Mouse (Mus musculus) ovary, postnatal 36 days (tissue): ENCODE measurements around the gene Ankdd1b.

ENCODE experiments used
- DNase-seq: peaks from one replicate; pipeline ENCODE4 v3.0.0; 2022; ENCODE audit warnings: low spot score, mixed read lengths

Ankdd1b gene

DNA sequence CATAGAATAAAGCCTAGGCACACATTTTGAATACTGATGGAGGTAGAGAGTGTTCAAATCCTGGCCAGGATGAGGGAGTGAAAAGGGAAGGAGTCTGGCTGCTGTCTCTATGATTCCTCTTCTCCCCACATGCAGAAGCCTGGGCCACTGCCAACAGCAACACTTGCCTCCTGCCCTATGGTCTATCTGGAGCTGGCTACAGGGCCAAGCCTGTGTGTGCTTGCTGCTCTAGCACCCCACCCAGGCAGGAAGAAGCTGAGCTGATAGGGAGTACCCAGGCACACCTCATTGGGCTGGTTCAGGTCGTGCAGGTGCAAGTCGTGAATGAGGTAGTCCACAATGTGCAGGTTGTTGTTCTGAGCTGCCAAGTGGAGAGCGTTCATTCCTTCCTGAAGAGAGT lies 16.7 kb downstream of the Ankdd1b start:
- DNase-seq = peak; percentile 36

DNA sequence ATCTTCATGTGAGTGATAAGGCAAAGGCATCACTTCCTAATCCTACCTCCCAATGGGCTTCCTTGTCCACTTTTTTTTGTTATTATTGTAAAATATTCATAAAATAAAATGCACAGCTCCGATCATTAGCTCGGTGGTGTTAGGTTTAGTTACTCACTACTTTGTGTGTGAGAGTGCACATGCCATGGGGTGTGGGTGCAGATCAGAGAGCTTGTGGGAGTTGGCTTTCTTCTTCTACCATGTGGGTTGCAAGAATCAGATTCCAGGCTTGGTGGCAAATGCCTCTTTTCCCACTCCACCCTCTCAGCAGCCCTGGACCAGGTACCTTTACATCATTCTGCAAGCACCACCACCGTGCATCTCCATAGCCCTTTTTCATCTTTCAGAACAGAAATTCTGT lies 18.4 kb downstream of the Ankdd1b start:
- DNase-seq = no peak

DNA sequence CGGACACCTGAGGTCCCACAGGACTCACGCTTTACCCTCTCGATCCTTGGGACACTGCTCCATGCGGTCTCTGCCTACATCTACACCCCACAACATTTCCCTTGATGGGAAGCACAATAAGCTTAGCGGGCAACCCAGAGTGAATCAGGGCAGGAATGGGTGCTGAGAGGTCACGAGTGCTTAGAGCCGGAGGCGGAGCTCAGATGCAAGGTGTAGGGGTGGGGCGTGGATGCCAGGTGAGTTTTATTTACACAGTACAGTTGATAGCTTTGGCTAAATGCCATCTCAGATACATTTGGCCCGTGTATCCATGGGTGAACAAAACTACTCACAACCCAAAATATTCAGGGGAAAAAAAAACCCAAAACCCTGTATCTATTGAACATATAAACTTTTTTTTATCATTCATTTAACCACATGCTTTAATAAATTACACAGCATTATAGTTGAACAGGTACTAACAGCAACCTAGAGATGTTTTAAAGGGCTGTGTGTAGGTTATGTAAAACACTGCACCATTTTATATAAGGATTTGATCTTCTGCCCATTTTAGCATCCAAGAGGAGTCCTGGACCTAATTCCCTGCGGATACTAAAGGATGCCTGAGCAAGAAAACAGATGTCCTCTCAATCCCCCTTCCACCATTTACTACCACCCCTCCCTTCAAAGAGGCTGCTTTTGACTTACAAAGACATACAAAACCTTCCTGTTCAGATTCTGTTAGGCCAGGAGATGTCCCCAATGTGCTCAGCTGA lies 19.4 kb downstream of the Ankdd1b start:
- no peak for DNase-seq

- DNase-seq = no peak
Measured at GRCm38 (mm10) chr13:96450869-96451268, 20.1 kb downstream of the Ankdd1b start.

DNA sequence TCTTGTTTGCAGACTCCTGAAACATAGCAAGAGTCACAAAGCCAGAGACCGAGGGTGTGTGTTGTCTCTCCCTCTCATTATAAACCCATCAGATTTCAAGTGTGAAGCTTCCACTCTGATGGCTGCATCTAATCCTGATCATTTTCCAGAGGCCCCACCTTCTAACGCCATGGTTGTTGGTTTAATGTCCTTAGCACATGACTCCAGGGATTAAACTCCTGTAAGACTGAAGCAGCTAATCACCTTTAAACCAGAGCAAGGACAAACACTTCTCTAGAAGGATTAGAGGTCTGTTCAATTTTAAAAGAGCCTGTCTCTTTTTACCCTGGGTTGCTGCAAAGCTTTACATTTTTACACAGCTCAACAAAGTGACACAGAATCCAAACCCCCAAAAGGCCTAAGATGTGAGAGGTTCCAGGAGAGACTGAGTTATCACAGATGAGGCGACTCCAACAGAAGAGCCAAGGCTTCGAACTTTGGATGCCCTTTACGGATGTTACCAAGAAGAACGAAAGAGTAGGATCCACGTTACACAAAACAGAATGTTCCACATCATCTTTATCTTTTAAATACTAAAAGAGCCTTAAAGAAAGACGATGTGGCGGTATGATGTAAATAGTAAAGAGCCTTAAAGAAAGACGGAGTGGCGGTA lies 20.7 kb downstream of the Ankdd1b start:
- no peak for DNase-seq

GRCm38 (mm10) chr13:96440436-96440835 lies 30.6 kb downstream of the Ankdd1b start:
- DNase-seq = no peak

DNA sequence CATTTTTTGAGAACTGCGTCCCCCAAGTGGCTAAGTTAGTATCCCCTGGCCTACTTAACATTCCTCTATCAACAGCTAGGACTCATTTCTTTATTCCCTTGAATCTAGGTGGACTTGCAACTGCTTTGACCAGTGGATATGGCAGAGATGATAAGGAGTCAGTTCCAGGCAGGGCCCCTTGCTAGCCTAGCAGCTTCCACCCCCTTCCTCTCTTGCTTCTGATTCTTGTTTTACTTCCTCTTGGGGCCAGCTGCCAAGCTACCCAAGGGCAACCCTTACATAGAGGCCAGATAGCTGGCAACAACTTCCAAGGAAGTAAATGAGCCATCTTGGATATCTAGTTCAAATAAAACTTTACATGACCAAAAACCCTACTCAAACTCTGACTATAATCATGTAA lies 34.1 kb downstream of the Ankdd1b start:
- DNase-seq = no peak

GRCm38 (mm10) chr13:96435793-96436192 lies 35.2 kb downstream of the Ankdd1b start:
- DNase-seq = peak; percentile 17

- DNase-seq = peak; percentile 24
Measured at GRCm38 (mm10) chr13:96434899-96435331, 36.1 kb downstream of the Ankdd1b start.

GRCm38 (mm10) chr13:96433648-96434190 lies 37.3 kb downstream of the Ankdd1b start:
- no peak for DNase-seq

GRCm38 (mm10) chr13:96433041-96433440 lies 38.0 kb downstream of the Ankdd1b start:
- no peak for DNase-seq

DNA sequence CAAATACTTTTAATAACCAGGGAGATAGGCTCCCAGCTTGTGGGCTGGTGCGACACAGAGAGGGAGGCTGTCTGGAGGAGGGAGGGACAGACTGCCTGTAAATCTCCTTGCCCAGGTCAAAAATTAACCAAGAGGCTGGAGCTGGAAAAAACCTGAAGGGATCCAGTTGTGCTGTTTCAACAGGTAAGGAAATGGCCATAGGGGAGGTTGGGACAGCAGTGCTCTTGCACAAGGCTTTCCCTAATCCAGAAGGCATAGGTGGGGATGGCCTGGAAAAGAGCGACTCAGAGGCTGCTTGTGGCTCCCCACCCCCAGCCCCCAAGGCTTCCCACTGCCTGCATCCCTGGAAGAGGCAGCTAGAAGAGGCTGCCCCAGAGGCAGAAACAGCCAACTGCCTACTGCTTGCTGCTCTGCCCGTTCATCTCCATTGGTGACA lies 38.6 kb downstream of the Ankdd1b start:
- no peak for DNase-seq

GRCm38 (mm10) chr13:96431595-96432156 lies 39.3 kb downstream of the Ankdd1b start:
- DNase-seq = peak; percentile 84

DNA sequence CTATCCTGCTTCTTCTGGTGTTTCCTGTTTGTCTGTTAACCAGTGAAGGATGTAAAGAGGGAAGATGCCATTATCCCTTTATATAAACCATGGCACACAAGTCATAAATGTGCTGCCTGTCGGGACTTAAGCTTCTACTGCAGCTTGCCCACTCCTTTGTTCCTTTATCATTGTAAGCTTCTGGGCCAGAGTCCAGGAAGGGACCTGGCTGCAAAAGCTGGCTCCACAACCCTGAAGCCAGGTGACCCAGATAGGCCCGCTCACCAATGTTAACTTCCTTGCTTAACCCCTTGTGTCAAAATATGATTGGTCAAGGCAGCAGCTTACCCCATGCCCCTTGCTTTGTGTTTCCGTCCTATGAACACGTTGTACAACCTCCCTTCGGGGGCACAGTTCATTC lies 42.5 kb downstream of the Ankdd1b start:
- DNase-seq = no peak

DNA sequence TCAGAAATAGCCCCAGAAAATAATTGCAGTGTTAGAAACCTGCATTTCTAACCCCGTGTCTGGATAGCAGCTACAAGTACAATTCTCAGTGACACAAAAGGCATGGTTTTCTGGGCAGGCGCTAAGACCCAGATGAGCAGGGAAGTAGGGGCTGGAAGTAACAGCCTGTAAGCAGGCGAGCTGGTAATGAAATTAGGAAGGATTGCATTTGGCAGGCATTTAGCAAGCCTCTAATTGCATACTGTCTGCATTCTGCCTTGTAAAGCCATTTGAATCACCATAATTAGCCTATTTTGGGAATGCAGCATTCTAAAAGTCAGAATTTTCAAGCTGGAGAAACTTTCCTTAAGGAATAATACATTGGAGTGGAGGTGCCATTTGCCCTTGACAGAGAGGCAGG lies 45.0 kb downstream of the Ankdd1b start:
- DNase-seq = no peak

DNA sequence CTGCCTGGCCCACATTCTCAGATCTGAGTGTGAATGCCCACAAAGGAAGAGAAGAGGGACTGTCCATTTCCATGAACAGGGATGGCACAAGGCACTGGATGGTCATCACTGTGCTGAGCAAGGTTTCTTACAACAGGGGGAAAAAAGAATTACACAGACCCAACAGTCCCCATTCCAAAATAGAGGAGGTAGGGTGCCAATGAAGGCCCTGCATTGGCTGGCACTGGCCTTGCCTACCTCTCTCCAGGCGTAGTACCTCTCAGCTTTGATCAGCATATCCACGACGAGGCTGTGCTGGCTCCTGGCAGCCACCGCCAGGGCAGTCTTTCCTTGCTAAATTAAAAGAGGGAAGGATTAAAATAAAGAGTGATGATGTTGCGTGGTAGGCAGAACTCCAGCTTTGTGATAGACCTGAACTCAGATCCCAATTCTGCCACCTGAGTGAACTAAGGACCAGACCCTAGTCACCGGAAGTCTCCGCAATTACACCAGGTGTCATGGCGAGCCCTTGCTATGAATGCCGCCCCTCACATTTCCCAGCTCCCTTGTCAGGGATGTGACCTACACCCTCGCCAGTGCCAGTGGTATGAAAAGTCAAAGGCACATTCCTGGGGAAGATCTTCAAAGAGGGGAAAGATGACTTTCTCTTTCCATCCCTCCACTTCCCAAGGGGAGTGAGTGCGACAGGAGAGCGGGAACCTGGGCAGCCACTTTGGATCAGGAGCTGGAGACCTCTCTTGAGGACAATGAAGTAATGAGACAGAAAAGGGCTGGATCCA lies 46.3 kb downstream of the Ankdd1b start:
- DNase-seq = no peak

GRCm38 (mm10) chr13:96421230-96421629 lies 49.8 kb downstream of the Ankdd1b start:
- DNase-seq = no peak

GRCm38 (mm10) chr13:96418487-96418886 lies 52.5 kb downstream of the Ankdd1b start:
- DNase-seq = no peak

GRCm38 (mm10) chr13:96417261-96417813 lies 53.7 kb downstream of the Ankdd1b start:
- no peak for DNase-seq

GRCm38 (mm10) chr13:96416380-96416779 lies 54.6 kb downstream of the Ankdd1b start:
- no peak for DNase-seq

DNA sequence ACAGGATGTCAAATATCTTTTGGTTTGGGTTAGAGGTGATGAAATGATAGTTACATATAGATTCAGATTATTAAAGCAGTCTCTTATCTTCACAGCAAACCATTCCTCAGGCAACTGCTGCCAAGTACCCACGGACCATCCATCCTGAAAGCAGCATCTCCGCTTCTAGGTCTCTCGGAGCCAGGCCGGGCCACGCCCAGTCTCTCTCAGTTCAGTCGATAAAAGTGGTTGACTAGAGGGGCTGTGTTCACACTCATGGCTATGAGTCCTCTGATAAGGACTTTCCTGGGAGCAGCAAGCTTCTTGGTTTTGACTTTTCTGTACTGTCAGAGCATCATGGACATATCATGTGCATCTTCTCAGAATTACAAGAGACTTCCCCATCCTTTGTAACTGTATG lies 56.6 kb downstream of the Ankdd1b start:
- no peak for DNase-seq

GRCm38 (mm10) chr13:96408786-96409185 lies 62.2 kb downstream of the Ankdd1b start:
- DNase-seq = no peak
